Mouse (Mus musculus) heart, embryonic 14.5 days (tissue): ENCODE measurements at regions not wholly inside any gene's neighbourhood (a gene's known extent, or its start where the extent isn't known, plus 50 kb on each side); places are given as distances from the start of the nearest gene placed in this dataset.

ENCODE experiments used
- ATAC-seq: fragments of 200-750 bp; cut with Nextera tagmentation; 2 replicates; pipeline ENCODE4 v1.8.0; 2017; ENCODE audit warnings: low read depth, moderate TSS enrichment; ENCODE audit not compliant: insufficient number of reproducible peaks, insufficient read depth, low FRiP score
- H3K27ac ChIP-seq, 2 experiments: fragments of 200-500 bp in 1 of 2; fragments of 300-500 bp in 1 of 2; sonication (generic) in 1 of 2; replicated peaks in 1 of 2; 2 replicates each; pipeline ENCODE4 v1.5.1; 2012 to 2014; ENCODE audit warnings: low read depth in 2 of 2, low read length in 2 of 2, control low read depth in 1 of 2, mild to moderate bottlenecking in 1 of 2, mixed read lengths in 1 of 2; ENCODE audit not compliant: control insufficient read depth in 1 of 2, insufficient read depth in 1 of 2
- H3K27me3 ChIP-seq: fragments of 300-500 bp; sonication (generic); 2 replicates; pipeline ENCODE4 v1.6.1; 2014; ENCODE audit warnings: mild to moderate bottlenecking, low read length, control low read depth; ENCODE audit not compliant: control insufficient read depth, insufficient read depth
- H3K36me3 ChIP-seq: fragments of 300-500 bp; sonication (generic); 2 replicates; pipeline ENCODE4 v1.6.1; 2014; ENCODE audit warnings: mild to moderate bottlenecking, control low read depth, low read length, mixed read lengths; ENCODE audit not compliant: control insufficient read depth, insufficient read depth
- H3K4me1 ChIP-seq, 2 experiments: fragments of 200-500 bp in 1 of 2; fragments of 300-500 bp in 1 of 2; sonication (generic) in 1 of 2; 2 replicates each; pipeline ENCODE4 v1.6.1; 2012 to 2014; ENCODE audit warnings: low read length in 2 of 2, control low read depth in 1 of 2, mixed read lengths in 1 of 2; ENCODE audit not compliant: control insufficient read depth in 2 of 2, insufficient read depth in 2 of 2
- H3K4me2 ChIP-seq: fragments of 300-500 bp; sonication (generic); 2 replicates; pipeline ENCODE4 v1.6.1; 2014; ENCODE audit warnings: mild to moderate bottlenecking, low read length
- H3K4me3 ChIP-seq, 2 experiments: fragments of 200-500 bp in 1 of 2; fragments of 300-500 bp in 1 of 2; sonication (generic) in 1 of 2; 2 replicates each; pipeline ENCODE4 v1.5.1; 2012 to 2014; ENCODE audit warnings: low read length in 2 of 2, mild to moderate bottlenecking in 2 of 2, control low read depth in 1 of 2, low read depth in 1 of 2, moderate library complexity in 1 of 2; ENCODE audit not compliant: control insufficient read depth in 1 of 2, insufficient read depth in 1 of 2
- H3K9ac ChIP-seq: fragments of 300-500 bp; sonication (generic); 2 replicates; pipeline ENCODE4 v1.6.1; 2014; ENCODE audit warnings: mild to moderate bottlenecking, low read length
- H3K9me3 ChIP-seq: fragments of 300-500 bp; sonication (generic); 2 replicates; pipeline ENCODE4 v1.6.1; 2016; ENCODE audit warnings: low read length, control low read depth; ENCODE audit not compliant: control insufficient read depth
- WGBS: fragments of 180-500 bp; shearing (Covaris S2); extraction: QIAGEN DNeasy Blood & Tissue Kit; methylation state at CpG from one replicate; pipeline ENCODE4 v1.1.7; 2014; 5-methylcytosine and 5-hydroxymethylcytosine counted together

DNA sequence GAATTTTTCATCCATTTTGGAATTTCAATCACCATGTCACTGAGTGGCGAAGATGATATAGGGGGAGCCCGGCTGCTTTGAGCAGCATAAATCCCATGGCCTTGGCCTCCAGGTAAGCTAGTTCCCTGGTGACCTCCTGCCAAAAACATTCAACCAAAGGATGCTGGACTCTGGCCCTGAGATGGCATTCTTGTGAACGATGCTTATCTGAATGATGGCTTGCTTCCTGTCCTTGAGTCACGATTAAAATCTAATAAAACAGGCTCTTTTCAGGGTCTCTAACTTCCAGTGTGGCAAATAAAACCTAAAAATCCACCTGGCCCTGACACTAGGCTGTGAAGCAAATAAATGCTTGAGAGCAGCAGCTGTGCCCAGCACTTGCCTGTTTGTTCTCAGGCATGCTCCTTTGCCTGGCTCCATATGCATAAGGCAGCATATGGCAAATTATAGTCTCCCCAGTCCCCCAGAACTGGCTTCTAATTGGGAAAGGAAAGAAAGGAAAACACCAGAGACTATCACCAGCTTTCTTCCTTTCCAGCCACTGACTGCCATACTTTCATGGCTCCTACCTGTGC lies 193.7 kb downstream of the Gm826 start:
- no peaks in the 10 kb centered on the region for H3K9me3 ChIP-seq
- WGBS: 68% methylated on average over 4 of the region's 4 CpGs
- no peaks in the 10 kb centered on the region for H3K27me3 ChIP-seq
- H3K27ac ChIP-seq: no peak overlapping the region
- H3K36me3 ChIP-seq: no peaks in the 10 kb centered on the region
- no peak for ATAC-seq
- no peak overlapping the region for H3K4me3 ChIP-seq
- H3K4me2 ChIP-seq: no peak overlapping the region
- H3K4me1 ChIP-seq: no peaks in the 10 kb centered on the region
- no peak overlapping the region for H3K9ac ChIP-seq

DNA sequence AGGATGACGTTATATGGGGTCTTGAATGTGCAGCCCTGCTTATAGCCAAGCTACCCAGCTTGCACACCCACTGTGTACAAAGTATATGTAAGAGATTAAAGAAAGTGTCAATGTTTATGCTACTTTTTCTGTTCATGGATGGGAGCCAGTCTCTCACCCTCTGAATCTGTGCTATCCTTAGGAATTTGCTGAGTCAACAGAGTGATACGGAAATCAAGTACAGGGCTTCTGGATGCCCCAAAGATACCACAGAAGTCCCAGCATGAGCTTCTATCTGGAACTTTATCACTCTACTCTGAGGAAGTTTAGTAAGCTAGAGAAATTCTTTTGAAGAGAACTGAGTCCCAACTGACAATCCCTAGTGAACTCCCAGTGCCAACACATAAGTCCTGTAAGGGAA lies 195.9 kb downstream of the Gm826 start:
- Histone ChIP-seq H3K36me3 (no peaks in the 10 kb centered on the region), H3K4me1 (no peaks in the 10 kb centered on the region), H3K4me3 (no peak overlapping the region), H3K4me2 (no peak overlapping the region), H3K27ac (no peak overlapping the region), H3K9ac (no peak overlapping the region), H3K9me3 (no peaks in the 10 kb centered on the region), H3K27me3 (no peaks in the 10 kb centered on the region)
- no peak for ATAC-seq
- WGBS: 72% methylated on average over 2 of the region's 2 CpGs

DNA sequence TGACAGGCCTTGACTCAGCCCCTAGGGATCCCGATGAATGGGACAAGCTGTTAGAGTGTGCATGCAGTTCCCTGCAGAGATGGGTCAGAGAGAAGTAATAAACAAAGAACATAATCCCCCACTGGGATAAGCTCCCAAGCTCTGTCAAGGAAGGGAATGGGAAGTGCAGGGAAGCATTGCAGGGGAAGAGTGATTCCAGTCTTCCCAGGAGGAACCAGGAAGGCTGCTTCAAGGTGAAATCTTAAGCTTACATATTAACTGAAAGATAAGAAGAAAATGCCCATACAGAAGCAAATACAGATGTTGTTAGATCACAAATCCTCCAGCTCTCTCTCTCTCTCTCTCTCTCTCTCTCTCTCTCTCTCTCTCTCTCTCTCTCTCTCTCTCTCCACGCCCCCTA lies 202.2 kb downstream of the Gm826 start:
- Histone ChIP-seq H3K9me3 (no peaks in the 10 kb centered on the region), H3K36me3 (no peaks in the 10 kb centered on the region), H3K4me1 (no peaks in the 10 kb centered on the region), H3K4me2 (no peak overlapping the region), H3K27me3 (no peaks in the 10 kb centered on the region), H3K9ac (no peak overlapping the region), H3K4me3 (no peak overlapping the region), H3K27ac (no peak overlapping the region)
- ATAC-seq: no peak
- 21% methylated on average over 2 of the region's 2 CpGs for WGBS

DNA sequence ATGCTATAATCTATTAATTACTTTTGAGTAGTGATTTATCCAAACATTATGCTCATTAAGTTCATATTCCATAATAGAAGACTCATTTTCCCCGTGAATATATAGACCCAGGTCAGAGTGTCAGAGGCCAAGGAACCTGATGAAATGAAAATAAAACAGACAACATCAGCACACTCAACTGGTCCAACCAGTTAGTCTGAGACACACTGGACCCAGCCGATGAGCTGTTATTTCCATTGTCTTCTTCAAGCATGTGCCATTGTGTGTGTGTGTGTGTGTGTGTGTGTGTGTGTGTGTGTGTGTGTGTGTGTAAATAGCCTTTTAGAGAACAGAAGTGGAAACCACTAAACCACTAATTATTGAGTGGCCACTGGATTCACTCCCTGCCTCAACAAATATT lies 202.6 kb downstream of the Gm826 start:
- WGBS: 72% methylated on average over 2 of the region's 2 CpGs
- H3K27me3 ChIP-seq: no peaks in the 10 kb centered on the region
- no peaks in the 10 kb centered on the region for H3K36me3 ChIP-seq
- no peak for ATAC-seq
- H3K4me2 ChIP-seq: no peak overlapping the region
- H3K4me3 ChIP-seq: no peak overlapping the region
- H3K4me1 ChIP-seq: no peaks in the 10 kb centered on the region
- H3K9me3 ChIP-seq: no peaks in the 10 kb centered on the region
- H3K27ac ChIP-seq: no peak overlapping the region
- no peak overlapping the region for H3K9ac ChIP-seq

DNA sequence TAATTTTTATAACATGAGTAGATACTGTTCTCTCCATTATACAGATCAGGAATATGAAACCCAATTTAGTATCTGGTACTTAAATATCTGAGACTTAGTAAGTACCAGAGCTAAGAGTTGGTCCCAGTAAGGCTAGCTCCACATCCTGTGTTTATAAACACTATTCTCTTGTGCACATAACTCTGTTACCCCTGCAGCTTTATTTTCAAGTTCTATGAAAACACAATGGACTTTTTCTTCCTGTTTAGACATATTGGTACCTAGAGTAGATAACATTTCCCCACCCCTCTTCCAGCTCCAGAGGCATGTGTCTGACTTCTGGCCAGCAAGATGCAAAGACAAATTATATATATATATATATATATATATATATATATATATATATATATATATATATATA lies 216.8 kb downstream of the Gm826 start:
- Histone ChIP-seq H3K9me3 (no peaks in the 10 kb centered on the region), H3K4me1 (no peaks in the 10 kb centered on the region), H3K36me3 (no peaks in the 10 kb centered on the region), H3K9ac (no peak overlapping the region), H3K4me2 (no peak overlapping the region), H3K27me3 (no peaks in the 10 kb centered on the region), H3K4me3 (no peak overlapping the region), H3K27ac (no peak overlapping the region)
- no peak for ATAC-seq

DNA sequence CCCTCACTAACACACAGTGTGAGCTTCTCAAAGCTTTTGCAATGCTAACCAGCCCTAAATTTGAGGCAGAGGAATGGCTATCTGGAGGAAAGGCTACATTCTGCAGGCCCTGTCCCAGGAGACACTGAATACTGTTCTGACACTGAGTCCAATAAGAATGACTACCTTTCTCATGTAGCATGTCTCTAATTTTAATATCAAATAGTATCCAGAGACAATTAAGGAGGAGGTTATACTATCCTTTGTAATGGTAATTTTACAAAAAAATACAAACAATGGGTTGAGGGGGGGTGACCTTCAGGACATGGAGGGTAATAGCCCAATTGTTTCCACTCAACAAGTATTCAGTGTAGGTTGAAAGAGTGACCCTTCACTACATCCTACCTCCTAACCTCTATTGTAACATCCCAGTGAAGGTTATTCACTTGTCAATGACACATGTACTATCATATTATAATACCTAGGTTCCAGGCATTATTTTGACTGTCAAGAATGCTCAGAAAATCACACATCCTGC lies 222.7 kb downstream of the Gm826 start:
- Histone ChIP-seq H3K27me3 (no peaks in the 10 kb centered on the region), H3K4me3 (no peak overlapping the region), H3K4me1 (no peaks in the 10 kb centered on the region), H3K27ac (no peak overlapping the region), H3K9ac (no peak overlapping the region), H3K36me3 (no peaks in the 10 kb centered on the region), H3K4me2 (no peak overlapping the region), H3K9me3 (no peaks in the 10 kb centered on the region)
- no peak for ATAC-seq

DNA sequence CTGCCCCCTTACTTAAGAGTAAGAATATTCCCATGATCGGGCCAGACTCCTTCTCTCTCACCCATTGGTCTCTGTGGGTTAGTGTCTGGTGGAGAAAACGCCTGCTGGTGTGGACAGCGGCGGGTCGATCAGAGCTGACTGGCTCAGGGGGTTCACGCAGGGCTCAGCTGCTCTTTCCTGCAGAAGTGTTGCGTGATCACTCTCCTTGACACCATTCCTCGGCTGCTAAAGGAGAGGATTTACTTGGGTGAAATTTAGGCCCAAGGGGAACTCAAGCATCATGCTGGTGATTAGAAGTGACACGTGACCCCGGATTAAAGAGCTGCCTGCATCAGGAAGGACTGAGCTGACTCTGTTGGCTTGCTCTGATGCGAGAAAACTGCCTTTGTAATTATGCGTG lies 240.9 kb downstream of the Gm826 start:
- no peak overlapping the region for H3K27ac ChIP-seq
- no peaks in the 10 kb centered on the region for H3K9me3 ChIP-seq
- WGBS: 17% methylated on average over 12 of the region's 12 CpGs
- no peak overlapping the region for H3K4me3 ChIP-seq
- peaks cover 0 to 4% of the 10 kb centered on the region in 2 experiments; a peak in 1 of 4 replicates for H3K4me1 ChIP-seq
- ATAC-seq: no peak
- no peaks in the 10 kb centered on the region for H3K27me3 ChIP-seq
- H3K4me2 ChIP-seq: peak overlapping the region; percentile 18; the same call in 1 of the 2 replicates
- no peaks in the 10 kb centered on the region for H3K36me3 ChIP-seq
- no peak overlapping the region for H3K9ac ChIP-seq

DNA sequence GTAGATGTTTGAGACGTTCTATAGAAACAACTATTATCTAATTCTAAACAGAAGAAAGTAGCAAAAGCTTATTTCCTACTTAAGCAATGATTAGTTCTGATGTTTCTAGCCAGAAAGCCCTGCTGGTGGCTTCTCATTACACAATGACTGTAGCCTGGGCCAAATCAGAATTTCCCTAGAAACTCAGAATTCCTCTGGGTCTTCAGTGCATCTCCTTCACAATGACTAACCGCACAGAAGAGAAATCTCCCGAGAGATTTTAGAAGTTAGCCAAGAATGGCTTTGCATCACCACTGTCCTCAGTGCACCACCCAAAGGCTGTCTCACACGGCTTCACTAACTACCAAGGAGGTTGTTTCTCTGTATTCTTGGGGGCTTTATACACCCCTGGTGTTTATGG lies 248.0 kb downstream of the Gm826 start:
- Histone ChIP-seq H3K4me2 (no peak overlapping the region), H3K4me3 (no peak overlapping the region), H3K27ac (no peak overlapping the region), H3K4me1 (peaks cover 0 to 2% of the 10 kb centered on the region in 2 experiments; a peak in 2 of 4 replicates), H3K36me3 (no peaks in the 10 kb centered on the region), H3K27me3 (no peaks in the 10 kb centered on the region), H3K9ac (no peak overlapping the region), H3K9me3 (no peaks in the 10 kb centered on the region)
- no peak for ATAC-seq
- 72% methylated on average over 4 of the region's 4 CpGs for WGBS
